Mouse (Mus musculus): ENCODE data around the gene Mrpl36. TPM values are rescaled to one million over a fixed set of nuclear protein-coding genes. Genes with fewer than 3 reads are reported as not detected.

Gene Mrpl36
- 72.4 and 80.5 TPM in 2 replicates for polyA plus RNA-seq (2015; fragmentation: Nextera tagmentation; extraction: Ambion mirVana)

DNA sequence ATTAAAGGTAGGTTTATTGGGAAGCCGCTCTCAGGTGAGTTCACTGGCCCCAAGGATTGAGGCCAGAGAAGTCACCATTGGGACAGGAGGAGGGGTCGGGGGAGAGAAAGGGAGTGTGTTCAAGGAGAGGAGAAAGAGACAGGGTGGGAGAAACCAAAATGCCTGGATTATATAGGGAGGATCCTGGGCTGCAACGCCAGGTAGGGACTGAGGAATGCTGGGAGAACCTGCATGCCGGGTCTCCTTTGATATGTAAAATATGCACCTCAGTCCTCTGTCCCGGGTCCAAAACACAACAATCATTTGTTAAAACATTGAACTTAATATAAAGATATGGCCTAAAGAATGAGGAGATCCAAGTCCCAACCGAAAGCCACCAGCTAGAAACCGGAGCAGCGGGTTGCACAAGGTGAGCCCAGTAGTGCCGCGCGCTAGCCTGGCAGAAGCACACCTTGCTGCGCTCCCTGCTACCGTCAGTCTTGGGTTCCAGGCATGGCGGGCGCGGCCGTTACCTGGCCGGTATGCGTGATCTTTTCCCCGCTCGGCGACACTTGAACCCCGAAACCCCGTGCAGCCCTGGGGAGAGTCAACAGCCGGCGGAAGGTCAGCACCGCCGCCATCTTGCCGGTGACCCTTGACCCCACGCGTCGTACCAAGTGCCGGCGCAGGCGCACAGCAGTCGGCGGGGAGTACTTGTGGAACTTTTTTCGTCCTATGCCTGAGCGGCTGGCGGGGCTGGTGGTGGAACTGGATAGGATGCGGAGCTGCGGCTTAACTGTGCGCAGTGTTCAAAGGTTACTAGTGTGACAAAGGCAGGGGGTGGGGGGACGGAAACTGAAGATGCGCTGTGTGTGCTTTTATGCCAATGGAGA is at the start of gene Mrpl36, which contains the start of gene Ndufs6:
Mrpl36 (plus strand) TSS at position 687 of the 872 bp plus-strand sequence.
Ndufs6 (minus strand) TSS at position 716 of the 872 bp plus-strand sequence.
- peak within 1 kb of the TSS; percentile 80 for H3K4me3 ChIP-seq (ENCODE audit: low read length)
- peak within 1 kb of the TSS; percentile 78 for H3K27ac ChIP-seq (ENCODE audit: low read depth, low read length)
- 0 out of 2 replicates have a peak, but pooled peaks cover 8% of the 10 kb centered on the region for H3K36me3 ChIP-seq (ENCODE audit: control insufficient read depth, insufficient read depth, low read length)
- H3K9ac ChIP-seq (ENCODE audit: low read depth, low read length): peak within 1 kb of the TSS; percentile 78
- WGBS: 1% methylated on average over 45 of the region's 45 CpGs
- peak within 1 kb of the TSS; percentile 87 for H3K4me2 ChIP-seq (ENCODE audit: low read length)
- H3K4me1 ChIP-seq (ENCODE audit: control insufficient read depth, insufficient read depth, low read depth, low read length): peaks cover 19% of the 10 kb centered on the region
- ATAC-seq: peak; percentile 84
- no peaks in the 10 kb centered on the region for H3K27me3 ChIP-seq (replicated peaks; ENCODE audit: control insufficient read depth, insufficient read depth, low read length)
- no peaks in the 10 kb centered on the region for H3K9me3 ChIP-seq (ENCODE audit: control insufficient read depth, low read length)

DNA sequence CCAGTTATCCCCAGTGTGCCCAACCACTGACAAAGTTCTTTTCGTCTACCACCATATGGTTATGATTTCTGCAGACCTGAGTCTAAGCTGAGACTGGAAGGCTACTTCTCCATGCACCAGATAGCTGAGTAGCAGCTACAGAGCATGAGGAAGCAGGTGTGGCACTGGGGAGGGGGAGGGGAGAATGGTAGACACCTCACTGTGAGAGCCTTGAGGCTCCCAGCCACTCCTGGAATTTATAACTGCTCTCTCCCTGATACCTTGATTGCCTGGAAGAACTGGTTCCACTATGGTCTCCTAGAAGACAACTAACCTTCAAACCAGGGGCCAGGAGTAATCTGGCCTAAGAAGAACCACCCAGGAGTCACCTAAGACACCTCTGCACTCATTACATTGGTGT is 49.1 kb upstream of the Mrpl36 start:
- H3K9me3 ChIP-seq (ENCODE audit: control insufficient read depth, low read length): no peaks in the 10 kb centered on the region
- H3K27ac ChIP-seq (ENCODE audit: low read depth, low read length): no peak overlapping the region
- H3K4me2 ChIP-seq (ENCODE audit: low read length): no peak overlapping the region
- WGBS: 90% methylated on average over 1 of the region's 1 CpGs
- peaks cover 8% of the 10 kb centered on the region; the same call in 1 of the 2 replicates for H3K27me3 ChIP-seq (replicated peaks; ENCODE audit: control insufficient read depth, insufficient read depth, low read length)
- no peak for ATAC-seq
- H3K36me3 ChIP-seq (ENCODE audit: control insufficient read depth, insufficient read depth, low read length): no peaks in the 10 kb centered on the region
- H3K4me1 ChIP-seq (ENCODE audit: control insufficient read depth, insufficient read depth, low read depth, low read length): no peaks in the 10 kb centered on the region
- H3K4me3 ChIP-seq (ENCODE audit: low read length): no peak overlapping the region
- H3K9ac ChIP-seq (ENCODE audit: low read depth, low read length): no peak overlapping the region

DNA sequence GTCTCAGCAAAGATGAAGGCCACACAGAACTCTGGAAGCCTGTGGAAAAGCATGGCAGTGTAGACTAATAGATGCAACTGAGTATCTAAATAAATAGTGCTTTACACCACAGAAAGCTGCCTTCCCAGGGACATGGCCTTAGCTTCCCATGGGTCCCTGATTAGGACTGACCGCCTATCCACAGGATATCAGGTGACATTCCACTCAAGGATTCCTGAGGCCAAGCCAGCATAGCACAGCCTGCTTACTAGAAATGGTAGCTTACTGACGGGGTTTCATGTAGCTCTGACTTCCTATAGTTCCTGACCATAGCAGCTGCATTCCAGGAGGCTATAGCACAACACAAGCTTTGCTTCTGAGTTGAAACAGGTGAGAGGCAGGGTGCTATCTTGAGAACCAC is 45.9 kb upstream of the Mrpl36 start:
- Histone ChIP-seq H3K36me3 (ENCODE audit: control insufficient read depth, insufficient read depth, low read length) (no peaks in the 10 kb centered on the region), H3K4me2 (ENCODE audit: low read length) (no peak overlapping the region), H3K27ac (ENCODE audit: low read depth, low read length) (no peak overlapping the region), H3K4me3 (ENCODE audit: low read length) (no peak overlapping the region), H3K9ac (ENCODE audit: low read depth, low read length) (no peak overlapping the region), H3K9me3 (ENCODE audit: control insufficient read depth, low read length) (no peaks in the 10 kb centered on the region), H3K4me1 (ENCODE audit: control insufficient read depth, insufficient read depth, low read depth, low read length) (no peaks in the 10 kb centered on the region), H3K27me3 (replicated peaks; ENCODE audit: control insufficient read depth, insufficient read depth, low read length) (peaks cover 3% of the 10 kb centered on the region; the same call in 1 of the 2 replicates)
- no peak for ATAC-seq
- WGBS: 79% methylated on average over 2 of the region's 2 CpGs

DNA sequence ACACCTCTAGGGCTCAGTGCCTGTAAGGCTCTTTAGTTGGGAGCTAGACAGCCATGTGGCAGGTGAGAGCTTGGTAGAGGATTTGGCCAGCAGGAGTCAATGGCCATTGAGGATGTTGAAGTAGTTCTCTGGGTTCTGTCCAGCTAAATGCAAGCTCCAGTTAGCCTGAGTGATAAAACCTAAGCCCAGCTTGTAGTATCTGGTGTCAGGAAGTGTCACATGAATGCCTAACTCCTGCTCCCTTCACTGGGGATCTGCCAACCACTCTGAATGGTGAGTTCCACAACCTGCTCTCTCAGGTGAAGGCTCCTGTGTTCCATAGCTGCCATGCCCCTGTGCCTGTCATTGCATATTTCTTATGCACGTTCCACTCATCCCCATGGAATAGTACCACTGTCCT is 44.8 kb upstream of the Mrpl36 start:
- no peak overlapping the region for H3K4me3 ChIP-seq (ENCODE audit: low read length)
- H3K27ac ChIP-seq (ENCODE audit: low read depth, low read length): no peak overlapping the region
- 90% methylated on average over 1 of the region's 1 CpGs for WGBS
- H3K9ac ChIP-seq (ENCODE audit: low read depth, low read length): no peak overlapping the region
- no peaks in the 10 kb centered on the region for H3K27me3 ChIP-seq (replicated peaks; ENCODE audit: control insufficient read depth, insufficient read depth, low read length)
- H3K4me2 ChIP-seq (ENCODE audit: low read length): no peak overlapping the region
- no peaks in the 10 kb centered on the region for H3K36me3 ChIP-seq (ENCODE audit: control insufficient read depth, insufficient read depth, low read length)
- no peaks in the 10 kb centered on the region for H3K4me1 ChIP-seq (ENCODE audit: control insufficient read depth, insufficient read depth, low read depth, low read length)
- ATAC-seq: no peak
- no peaks in the 10 kb centered on the region for H3K9me3 ChIP-seq (ENCODE audit: control insufficient read depth, low read length)

DNA sequence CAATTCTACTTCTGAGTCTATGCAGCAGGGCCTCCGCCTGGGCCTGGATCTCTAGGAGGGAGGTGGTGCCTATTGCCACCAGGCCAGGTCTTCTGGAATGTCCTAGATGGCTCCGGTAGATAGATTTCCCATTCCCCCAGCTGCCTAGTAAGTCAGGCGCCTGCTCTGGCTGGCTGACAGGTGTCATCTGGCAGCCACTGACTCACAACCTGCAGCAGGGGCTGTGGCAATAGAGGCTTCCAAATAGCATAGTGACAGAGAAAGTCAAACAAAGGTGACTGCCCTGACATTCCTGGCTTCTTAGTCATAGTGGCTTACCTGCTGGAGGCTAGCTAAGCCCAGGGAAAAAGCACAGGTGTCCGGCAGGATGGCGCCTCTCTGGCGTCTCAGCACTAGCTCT is 38.1 kb upstream of the Mrpl36 start:
- Histone ChIP-seq H3K9ac (ENCODE audit: low read depth, low read length) (no peak overlapping the region), H3K4me2 (ENCODE audit: low read length) (no peak overlapping the region), H3K4me1 (ENCODE audit: control insufficient read depth, insufficient read depth, low read depth, low read length) (no peaks in the 10 kb centered on the region), H3K36me3 (ENCODE audit: control insufficient read depth, insufficient read depth, low read length) (no peaks in the 10 kb centered on the region), H3K4me3 (ENCODE audit: low read length) (no peak overlapping the region), H3K9me3 (ENCODE audit: control insufficient read depth, low read length) (no peaks in the 10 kb centered on the region), H3K27ac (ENCODE audit: low read depth, low read length) (no peak overlapping the region), H3K27me3 (replicated peaks; ENCODE audit: control insufficient read depth, insufficient read depth, low read length) (no peaks in the 10 kb centered on the region)
- no peak for ATAC-seq
- WGBS: 89% methylated on average over 6 of the region's 6 CpGs

DNA sequence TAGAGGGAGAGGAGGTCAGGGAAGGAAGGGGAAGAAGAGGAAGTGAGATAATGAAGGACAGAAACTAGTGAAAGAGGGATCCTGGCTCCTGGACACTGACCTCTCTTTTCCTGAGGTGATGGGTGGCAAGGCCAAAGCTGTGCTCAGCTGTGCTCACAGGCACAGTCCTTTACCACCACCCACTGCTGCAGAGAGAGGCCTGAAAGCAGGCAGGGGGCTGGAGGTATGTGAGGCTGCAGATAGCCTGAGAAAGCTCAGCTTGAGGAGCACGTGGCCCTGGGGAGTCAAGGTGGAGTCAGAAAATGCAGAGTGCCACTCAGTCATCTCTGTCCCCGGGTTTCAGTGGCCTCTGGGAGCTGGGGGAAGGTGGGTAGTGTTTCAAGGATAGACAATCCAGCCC is 37.2 kb upstream of the Mrpl36 start:
- no peak overlapping the region for H3K27ac ChIP-seq (ENCODE audit: low read depth, low read length)
- no peak for ATAC-seq
- no peak overlapping the region for H3K9ac ChIP-seq (ENCODE audit: low read depth, low read length)
- no peak overlapping the region for H3K4me2 ChIP-seq (ENCODE audit: low read length)
- no peaks in the 10 kb centered on the region for H3K9me3 ChIP-seq (ENCODE audit: control insufficient read depth, low read length)
- H3K4me1 ChIP-seq (ENCODE audit: control insufficient read depth, insufficient read depth, low read depth, low read length): no peaks in the 10 kb centered on the region
- WGBS: 28% methylated on average over 2 of the region's 2 CpGs
- H3K27me3 ChIP-seq (replicated peaks; ENCODE audit: control insufficient read depth, insufficient read depth, low read length): no peaks in the 10 kb centered on the region
- no peak overlapping the region for H3K4me3 ChIP-seq (ENCODE audit: low read length)
- no peaks in the 10 kb centered on the region for H3K36me3 ChIP-seq (ENCODE audit: control insufficient read depth, insufficient read depth, low read length)

DNA sequence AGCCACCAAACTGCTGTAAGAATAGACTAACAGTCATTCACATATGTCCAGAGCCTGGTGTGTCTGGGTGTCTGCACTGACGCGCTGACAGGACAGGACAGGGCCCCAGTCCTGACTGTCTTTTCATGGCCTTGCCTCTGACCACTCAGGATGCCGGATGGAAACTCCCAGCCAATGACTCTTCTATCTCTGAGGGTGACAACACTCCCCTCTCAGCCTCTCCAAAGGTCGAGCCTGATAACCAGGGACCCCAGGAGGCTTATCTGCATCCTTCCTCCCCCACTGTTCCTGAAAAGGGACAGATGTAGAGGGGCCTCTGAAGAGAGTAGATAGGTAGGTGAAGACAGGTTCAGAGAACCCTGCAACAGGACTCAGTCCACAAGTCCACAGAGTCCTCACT is 29.6 kb upstream of the Mrpl36 start:
- Histone ChIP-seq H3K27ac (ENCODE audit: low read depth, low read length) (no peak overlapping the region), H3K27me3 (replicated peaks; ENCODE audit: control insufficient read depth, insufficient read depth, low read length) (no peaks in the 10 kb centered on the region), H3K4me2 (ENCODE audit: low read length) (no peak overlapping the region), H3K4me1 (ENCODE audit: control insufficient read depth, insufficient read depth, low read depth, low read length) (no peaks in the 10 kb centered on the region), H3K9ac (ENCODE audit: low read depth, low read length) (no peak overlapping the region), H3K9me3 (ENCODE audit: control insufficient read depth, low read length) (no peaks in the 10 kb centered on the region), H3K36me3 (ENCODE audit: control insufficient read depth, insufficient read depth, low read length) (no peaks in the 10 kb centered on the region), H3K4me3 (ENCODE audit: low read length) (no peak overlapping the region)
- WGBS: 73% methylated on average over 4 of the region's 4 CpGs
- ATAC-seq: no peak

DNA sequence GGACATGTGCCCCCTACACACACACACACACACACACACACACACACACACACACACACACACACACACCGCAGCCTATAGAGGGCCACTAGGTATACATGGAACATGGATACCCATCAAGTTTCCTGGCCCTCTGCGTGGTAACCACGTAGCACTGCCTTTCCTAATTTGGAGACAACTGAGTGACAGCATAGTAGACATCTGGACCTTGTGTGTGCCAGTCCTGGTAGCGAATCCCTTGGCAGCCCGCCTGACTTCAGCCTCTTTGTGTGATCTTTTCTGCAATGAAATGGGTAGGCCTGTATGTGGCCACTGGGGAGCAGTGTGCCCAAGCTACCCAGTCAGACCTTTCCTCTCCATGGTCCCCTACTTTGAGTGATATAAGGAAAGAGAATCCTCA is 29.0 kb upstream of the Mrpl36 start:
- no peaks in the 10 kb centered on the region for H3K4me1 ChIP-seq (ENCODE audit: control insufficient read depth, insufficient read depth, low read depth, low read length)
- no peaks in the 10 kb centered on the region for H3K36me3 ChIP-seq (ENCODE audit: control insufficient read depth, insufficient read depth, low read length)
- 0 out of 2 replicates have a peak, but pooled peaks cover 2% of the 10 kb centered on the region for H3K27me3 ChIP-seq (replicated peaks; ENCODE audit: control insufficient read depth, insufficient read depth, low read length)
- H3K4me3 ChIP-seq (ENCODE audit: low read length): no peak overlapping the region
- no peak overlapping the region for H3K27ac ChIP-seq (ENCODE audit: low read depth, low read length)
- H3K9ac ChIP-seq (ENCODE audit: low read depth, low read length): no peak overlapping the region
- no peak for ATAC-seq
- no peak overlapping the region for H3K4me2 ChIP-seq (ENCODE audit: low read length)
- 80% methylated on average over 5 of the region's 5 CpGs for WGBS
- no peaks in the 10 kb centered on the region for H3K9me3 ChIP-seq (ENCODE audit: control insufficient read depth, low read length)

DNA sequence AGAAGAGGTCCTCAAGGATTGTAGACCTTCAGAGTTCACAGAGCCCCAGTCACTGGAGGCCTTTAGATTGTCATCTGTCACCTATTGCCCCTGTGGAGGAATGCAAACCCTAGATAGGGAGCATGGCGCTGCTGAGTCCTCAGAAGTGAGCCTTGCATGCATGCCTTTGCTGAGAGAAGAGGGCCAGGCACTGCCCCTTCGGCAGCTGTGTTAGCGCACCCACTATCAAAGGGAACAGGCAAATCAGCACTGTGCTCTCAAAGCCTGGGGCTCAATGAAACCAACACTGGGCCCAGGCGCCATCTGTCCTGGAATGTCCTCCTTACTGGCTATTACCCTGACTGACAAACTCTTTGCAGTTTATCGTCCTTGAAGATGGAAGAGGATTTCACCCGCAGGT is 23.6 kb upstream of the Mrpl36 start:
- no peak overlapping the region for H3K9ac ChIP-seq (ENCODE audit: low read depth, low read length)
- no peak for ATAC-seq
- H3K27me3 ChIP-seq (replicated peaks; ENCODE audit: control insufficient read depth, insufficient read depth, low read length): 0 out of 2 replicates have a peak, but pooled peaks cover 2% of the 10 kb centered on the region
- H3K4me3 ChIP-seq (ENCODE audit: low read length): no peak overlapping the region
- H3K9me3 ChIP-seq (ENCODE audit: control insufficient read depth, low read length): no peaks in the 10 kb centered on the region
- no peak overlapping the region for H3K27ac ChIP-seq (ENCODE audit: low read depth, low read length)
- no peaks in the 10 kb centered on the region for H3K36me3 ChIP-seq (ENCODE audit: control insufficient read depth, insufficient read depth, low read length)
- 51% methylated on average over 6 of the region's 6 CpGs for WGBS
- H3K4me1 ChIP-seq (ENCODE audit: control insufficient read depth, insufficient read depth, low read depth, low read length): no peaks in the 10 kb centered on the region
- H3K4me2 ChIP-seq (ENCODE audit: low read length): no peak overlapping the region

All from hindbrain, embryonic 16.5 days (tissue).